Mouse (Mus musculus) erythroid progenitor cell, adult 5-6 weeks (primary cell): ENCODE results near the gene Gm17416. TPM values are rescaled to one million over a fixed set of nuclear protein-coding genes. Genes with fewer than 3 reads are reported as not detected.

Experiments used
- ATAC-seq: replicated peaks from 2 replicates; pipeline ENCODE4 v1.8.0; 2016; ENCODE audit warnings: moderate number of reproducible peaks, mild to moderate bottlenecking, moderate TSS enrichment, inconsistent platforms; ENCODE audit not compliant: poor library complexity, low FRiP score, severe bottlenecking
- total RNA-seq, 2 experiments: library from RNA; stranded (forward) in 1 of 2; stranded (reverse) in 1 of 2; fragments of 150-400 nt in 1 of 2; fragments of 186-747, 209-891 nt in 1 of 2; gene quantifications; 2 replicates each; pipeline versions ENCODE4 v1.2.3 to v1.2.4; 2015 to 2017; ENCODE audit warnings: low replicate concordance in 2 of 2

Gene Gm17416
- total RNA-seq, 2 experiments from 2014 or later, result not detected

DNA sequence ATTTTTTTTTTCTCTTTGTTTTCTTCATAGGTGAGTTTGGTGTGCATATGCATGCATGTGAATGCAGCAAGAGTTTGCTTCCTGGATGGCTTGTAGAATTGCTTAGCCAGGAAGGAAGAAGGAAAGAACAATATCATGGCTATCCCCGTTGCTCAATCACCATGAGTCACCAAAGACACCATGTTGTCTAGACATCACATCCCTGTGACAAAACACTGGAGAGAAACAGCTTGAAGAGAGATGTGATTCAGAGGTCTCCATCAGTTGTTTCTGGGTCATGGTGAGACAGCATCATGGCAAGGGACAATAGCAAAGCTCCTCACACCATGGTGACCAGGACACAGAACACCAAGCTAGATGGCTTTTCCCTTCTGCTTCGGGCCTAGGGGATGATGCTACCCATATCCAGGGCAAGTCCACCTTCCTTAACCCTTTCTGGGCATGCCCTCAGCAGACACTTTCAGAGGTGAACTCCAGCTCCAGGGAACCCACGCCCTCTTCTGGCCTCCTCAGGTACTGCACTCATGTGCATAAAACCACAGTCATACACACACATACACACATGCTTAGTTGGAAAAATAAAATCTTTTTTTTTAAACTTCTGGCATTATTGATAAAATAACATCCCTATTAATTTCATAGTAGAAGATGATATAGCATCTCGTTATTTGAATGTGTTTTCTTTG, 32.3 kb downstream of the Gm17416 start:
- no peak for ATAC-seq

DNA sequence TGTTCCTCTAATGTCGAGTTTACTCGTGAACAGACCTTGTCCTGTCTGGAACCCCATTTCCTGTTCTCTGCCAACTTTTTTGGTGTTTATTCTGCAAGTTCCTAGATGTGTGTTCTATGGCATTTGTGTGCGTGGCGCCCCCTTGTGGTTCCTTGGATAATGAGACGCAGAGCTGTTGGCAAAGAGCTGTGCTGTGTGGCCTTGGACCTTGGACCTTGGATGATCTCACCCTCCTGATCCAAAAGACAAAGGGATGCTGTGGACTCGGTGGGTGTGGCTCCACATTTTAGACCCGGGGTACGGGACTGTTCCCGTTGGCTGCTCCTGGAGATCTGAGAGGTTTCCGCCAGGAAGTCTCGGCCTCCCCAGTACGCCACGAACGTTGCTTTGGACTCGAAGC, 34.9 kb downstream of the Gm17416 start, which contains the start of gene Defb36:
Gene Defb36 (plus strand): TSS at position 271 of the 400 bp plus-strand sequence.
- no peak for ATAC-seq

- no peak for ATAC-seq
Observed at GRCm38 (mm10) chr2:152607746-152608145, 38.6 kb downstream of the Gm17416 start.

- no peak for ATAC-seq
Observed at GRCm38 (mm10) chr2:152608719-152609118, 39.6 kb downstream of the Gm17416 start.

DNA sequence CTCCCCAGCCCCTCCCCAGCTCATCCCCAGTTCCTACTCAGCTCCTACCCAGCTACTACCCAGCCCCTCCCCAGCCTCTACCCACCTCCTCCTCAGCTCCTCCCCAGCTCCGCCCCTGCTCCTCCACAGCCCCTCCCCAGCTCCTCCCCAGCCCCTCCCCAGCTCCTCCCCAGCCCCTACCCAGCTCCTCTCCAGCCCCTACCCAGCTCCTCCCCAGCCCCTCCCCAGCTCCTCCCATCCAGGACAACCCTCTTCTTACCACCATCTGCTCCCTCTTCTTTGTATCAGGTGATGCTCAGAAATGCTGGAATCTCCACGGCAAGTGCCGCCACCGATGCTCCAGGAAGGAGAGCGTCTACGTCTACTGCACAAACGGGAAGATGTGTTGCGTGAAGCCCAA, 43.1 kb downstream of the Gm17416 start:
- ATAC-seq, result no peak

- peak; percentile 67; the same call in 1 of the 2 replicates for ATAC-seq
Observed at GRCm38 (mm10) chr2:152615563-152615962, 46.4 kb downstream of the Gm17416 start.

- ATAC-seq, result no peak
Observed at GRCm38 (mm10) chr2:152616470-152616869, 47.3 kb downstream of the Gm17416 start.

- no peak for ATAC-seq
Observed at GRCm38 (mm10) chr2:152617374-152617773, 48.2 kb downstream of the Gm17416 start.

Other genes with a start within 250 kb of the Gm17416 start
- gene Rbck1, start 236.7 kb upstream of the Gm17416 start, total RNA-seq (2015; ENCODE audit: low replicate concordance), result 53.0 and 64.6 TPM in 2 replicates
- 20.3 and 35.2 TPM in 2 replicates for gene Rbck1, start 236.7 kb upstream of the Gm17416 start, total RNA-seq (2017; ENCODE audit: low replicate concordance)
- not detected in 2 replicates for gene Trib3, start 225.3 kb upstream of the Gm17416 start, total RNA-seq (2015; ENCODE audit: low replicate concordance)
- 3.1 TPM in 1 of 2 replicates, not detected in the other for gene Trib3, start 225.3 kb upstream of the Gm17416 start, total RNA-seq (2017; ENCODE audit: low replicate concordance)
- gene Nrsn2, start 192.7 kb upstream of the Gm17416 start, total RNA-seq (2015; ENCODE audit: low replicate concordance), result not detected in 2 replicates
- not detected in 2 replicates for gene Nrsn2, start 192.7 kb upstream of the Gm17416 start, total RNA-seq (2017; ENCODE audit: low replicate concordance)
- 4.0 and 4.2 TPM in 2 replicates for gene Sox12, start 171.3 kb upstream of the Gm17416 start, total RNA-seq (2015; ENCODE audit: low replicate concordance)
- 0.39 and 0.83 TPM in 2 replicates for gene Sox12, start 171.3 kb upstream of the Gm17416 start, total RNA-seq (2017; ENCODE audit: low replicate concordance)
- 6.8 and 9.6 TPM in 2 replicates for gene Zcchc3, start 154.3 kb upstream of the Gm17416 start, total RNA-seq (2015; ENCODE audit: low replicate concordance)
- 4.9 and 5.4 TPM in 2 replicates for gene Zcchc3, start 154.3 kb upstream of the Gm17416 start, total RNA-seq (2017; ENCODE audit: low replicate concordance)
- not detected in 2 replicates for gene 6820408C15Rik, start 153.8 kb upstream of the Gm17416 start, total RNA-seq (2015; ENCODE audit: low replicate concordance)
- gene 6820408C15Rik, start 153.8 kb upstream of the Gm17416 start, total RNA-seq (2017; ENCODE audit: low replicate concordance), result 1.0 TPM in 1 of 2 replicates, not detected in the other
- gene Defb23, start 104.7 kb upstream of the Gm17416 start, total RNA-seq (2015; ENCODE audit: low replicate concordance), result not detected in 2 replicates
- gene Defb23, start 104.7 kb upstream of the Gm17416 start, total RNA-seq (2017; ENCODE audit: low replicate concordance), result not detected in 2 replicates
- gene Defb20, start 92.3 kb upstream of the Gm17416 start, total RNA-seq (2015; ENCODE audit: low replicate concordance), result not detected in 2 replicates
- not detected in 2 replicates for gene Defb20, start 92.3 kb upstream of the Gm17416 start, total RNA-seq (2017; ENCODE audit: low replicate concordance)
- gene Defb22, start 79.2 kb upstream of the Gm17416 start, total RNA-seq (2015; ENCODE audit: low replicate concordance), result not detected in 2 replicates
- gene Defb22, start 79.2 kb upstream of the Gm17416 start, total RNA-seq (2017; ENCODE audit: low replicate concordance), result not detected in 2 replicates
- not detected in 2 replicates for gene Defb26, start 57.6 kb upstream of the Gm17416 start, total RNA-seq (2015; ENCODE audit: low replicate concordance)
- gene Defb26, start 57.6 kb upstream of the Gm17416 start, total RNA-seq (2017; ENCODE audit: low replicate concordance), result not detected in 2 replicates
- not detected in 2 replicates for gene Defb28, start 51.1 kb upstream of the Gm17416 start, total RNA-seq (2015; ENCODE audit: low replicate concordance)
- not detected in 2 replicates for gene Defb28, start 51.1 kb upstream of the Gm17416 start, total RNA-seq (2017; ENCODE audit: low replicate concordance)
- not detected in 2 replicates for gene Defb29, start 29.2 kb upstream of the Gm17416 start, total RNA-seq (2015; ENCODE audit: low replicate concordance)
- gene Defb29, start 29.2 kb upstream of the Gm17416 start, total RNA-seq (2017; ENCODE audit: low replicate concordance), result not detected in 2 replicates
- not detected in 2 replicates for gene Defb21, start 3.4 kb downstream of the Gm17416 start, total RNA-seq (2015; ENCODE audit: low replicate concordance)
- not detected in 2 replicates for gene Defb21, start 3.4 kb downstream of the Gm17416 start, total RNA-seq (2017; ENCODE audit: low replicate concordance)
- gene Defb19, start 11.0 kb downstream of the Gm17416 start, total RNA-seq (2015; ENCODE audit: low replicate concordance), result not detected in 2 replicates
- gene Defb19, start 11.0 kb downstream of the Gm17416 start, total RNA-seq (2017; ENCODE audit: low replicate concordance), result not detected in 2 replicates
- gene Defb45, start 30.1 kb downstream of the Gm17416 start, total RNA-seq (2015; ENCODE audit: low replicate concordance), result not detected in 2 replicates
- gene Defb45, start 30.1 kb downstream of the Gm17416 start, total RNA-seq (2017; ENCODE audit: low replicate concordance), result not detected in 2 replicates
- gene Defb36, start 35.0 kb downstream of the Gm17416 start, total RNA-seq (2015; ENCODE audit: low replicate concordance), result not detected in 2 replicates
- gene Defb36, start 35.0 kb downstream of the Gm17416 start, total RNA-seq (2017; ENCODE audit: low replicate concordance), result not detected in 2 replicates
- gene Defb25, start 53.7 kb downstream of the Gm17416 start, total RNA-seq (2015; ENCODE audit: low replicate concordance), result not detected in 2 replicates
- not detected in 2 replicates for gene Defb25, start 53.7 kb downstream of the Gm17416 start, total RNA-seq (2017; ENCODE audit: low replicate concordance)
- gene Rem1, start 57.6 kb downstream of the Gm17416 start, total RNA-seq (2015; ENCODE audit: low replicate concordance), result 2.9 TPM in 1 of 2 replicates, not detected in the other
- gene Rem1, start 57.6 kb downstream of the Gm17416 start, total RNA-seq (2017; ENCODE audit: low replicate concordance), result not detected in 2 replicates
- 17.7 and 24.7 TPM in 2 replicates for gene H13, start 100.1 kb downstream of the Gm17416 start, total RNA-seq (2015; ENCODE audit: low replicate concordance)
- 11.6 and 13.2 TPM in 2 replicates for gene H13, start 100.1 kb downstream of the Gm17416 start, total RNA-seq (2017; ENCODE audit: low replicate concordance)
- not detected in 2 replicates for gene Mcts2, start 117.7 kb downstream of the Gm17416 start, total RNA-seq (2015; ENCODE audit: low replicate concordance)
- 1.7 TPM in 1 of 2 replicates, not detected in the other for gene Mcts2, start 117.7 kb downstream of the Gm17416 start, total RNA-seq (2017; ENCODE audit: low replicate concordance)
- gene Id1, start 166.9 kb downstream of the Gm17416 start, total RNA-seq (2015; ENCODE audit: low replicate concordance), result 1.3 and 17.3 TPM in 2 replicates
- 1.6 and 2.6 TPM in 2 replicates for gene Id1, start 166.9 kb downstream of the Gm17416 start, total RNA-seq (2017; ENCODE audit: low replicate concordance)
- gene Cox4i2, start 184.8 kb downstream of the Gm17416 start, total RNA-seq (2015; ENCODE audit: low replicate concordance), result 1.8 TPM in 1 of 2 replicates, not detected in the other
- gene Cox4i2, start 184.8 kb downstream of the Gm17416 start, total RNA-seq (2017; ENCODE audit: low replicate concordance), result not detected in 2 replicates